Mouse (Mus musculus) skeletal muscle tissue, adult 2 months (tissue): ENCODE measurements around the gene Spryd7.
"Not testable (repeated sequence)": the region's sequence is repeated elsewhere in the genome, so short reads cannot be mapped to it uniquely, and the experiment has no call there.

Experiments used
- DNase-seq: peaks from one replicate; pipeline ENCODE4 v3.0.0-alpha.2; 2012; ENCODE audit warnings: low read depth, low spot score

Gene Spryd7

DNA sequence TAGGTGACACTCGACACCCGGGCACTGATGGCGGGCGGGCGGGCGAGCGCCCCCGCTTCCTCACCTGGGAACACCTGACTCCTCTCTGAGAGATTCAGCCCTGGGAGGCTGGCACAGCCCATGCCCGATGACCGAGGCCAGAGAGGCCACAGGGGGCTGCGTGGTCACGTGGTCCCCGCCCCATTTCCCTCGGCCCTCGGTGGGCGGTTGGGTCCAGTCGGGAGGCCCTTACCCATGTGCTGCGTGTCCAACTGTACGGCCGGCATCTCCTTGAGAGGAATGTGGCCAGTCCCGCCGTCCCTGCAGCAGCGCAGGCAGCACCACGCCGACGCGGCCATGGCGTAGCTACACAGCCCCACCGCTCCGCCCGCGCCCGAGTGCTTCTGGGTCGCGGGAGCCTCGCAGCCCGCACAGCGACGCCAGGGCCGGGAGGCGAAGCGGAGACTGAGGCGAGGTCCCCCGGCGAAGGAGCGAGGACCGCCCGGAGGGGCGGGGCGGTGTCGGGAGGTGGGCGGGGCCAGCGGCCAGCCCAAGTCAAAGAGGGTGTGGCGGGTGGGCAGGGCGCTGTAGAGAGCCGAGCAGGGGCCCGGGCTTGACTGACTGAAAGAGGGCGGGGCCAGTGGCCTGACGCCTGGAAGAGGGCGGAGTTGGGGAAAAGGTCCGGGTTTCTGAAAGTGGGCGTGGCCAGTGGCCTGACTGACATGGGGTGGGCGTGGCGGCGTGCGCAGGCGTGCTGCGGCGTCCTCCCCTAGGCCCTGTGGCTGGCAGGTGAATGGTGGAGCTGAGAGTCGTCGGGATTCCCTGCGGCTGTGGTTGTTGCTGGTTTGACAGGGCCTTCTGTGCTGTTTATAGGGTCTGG is at the start of gene Spryd7:
Gene Spryd7 (minus strand): TSS at position 598 of the 859 bp plus-strand sequence.
- peak; percentile 99 for DNase-seq

DNA sequence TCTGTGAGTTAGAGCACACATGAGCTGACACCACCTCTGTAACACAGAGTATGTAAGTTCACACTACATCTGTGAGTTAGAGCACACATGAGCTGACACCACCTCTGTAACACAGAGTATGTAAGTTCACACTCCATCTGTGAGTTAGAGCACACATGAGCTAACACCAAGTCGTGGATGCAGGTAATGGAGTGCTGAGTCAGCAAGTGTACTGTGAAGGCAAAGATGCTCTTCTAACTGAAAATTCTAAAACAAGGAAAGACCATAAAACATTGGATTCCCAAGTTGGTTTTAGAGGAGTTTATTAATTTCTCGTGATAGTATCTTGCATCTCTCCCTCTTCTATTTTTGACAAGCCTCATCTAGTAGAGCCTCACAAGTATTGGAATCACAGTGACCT is 49.4 kb upstream of the Spryd7 start:
- DNase-seq: not testable (repeated sequence)

DNA sequence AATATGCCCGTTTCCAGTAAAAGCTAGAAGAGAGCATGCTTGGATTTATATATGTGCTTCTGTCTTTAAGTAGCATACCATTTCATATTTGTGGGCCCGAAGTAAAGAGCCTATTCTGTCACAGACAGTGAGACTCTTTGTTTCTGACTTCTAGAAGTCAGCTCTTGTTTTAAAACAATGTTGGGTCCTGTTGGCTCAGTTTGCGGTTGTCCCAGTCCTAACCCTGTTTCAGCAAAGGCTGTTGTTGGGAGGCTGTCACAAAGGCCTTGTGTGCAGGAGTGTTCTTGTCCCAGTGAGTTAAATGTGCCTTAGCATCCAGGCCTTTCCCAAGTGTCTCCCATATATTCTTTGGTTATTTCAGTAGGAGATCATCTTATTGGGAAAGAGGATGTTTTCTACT is 47.4 kb upstream of the Spryd7 start:
- no peak for DNase-seq

DNA sequence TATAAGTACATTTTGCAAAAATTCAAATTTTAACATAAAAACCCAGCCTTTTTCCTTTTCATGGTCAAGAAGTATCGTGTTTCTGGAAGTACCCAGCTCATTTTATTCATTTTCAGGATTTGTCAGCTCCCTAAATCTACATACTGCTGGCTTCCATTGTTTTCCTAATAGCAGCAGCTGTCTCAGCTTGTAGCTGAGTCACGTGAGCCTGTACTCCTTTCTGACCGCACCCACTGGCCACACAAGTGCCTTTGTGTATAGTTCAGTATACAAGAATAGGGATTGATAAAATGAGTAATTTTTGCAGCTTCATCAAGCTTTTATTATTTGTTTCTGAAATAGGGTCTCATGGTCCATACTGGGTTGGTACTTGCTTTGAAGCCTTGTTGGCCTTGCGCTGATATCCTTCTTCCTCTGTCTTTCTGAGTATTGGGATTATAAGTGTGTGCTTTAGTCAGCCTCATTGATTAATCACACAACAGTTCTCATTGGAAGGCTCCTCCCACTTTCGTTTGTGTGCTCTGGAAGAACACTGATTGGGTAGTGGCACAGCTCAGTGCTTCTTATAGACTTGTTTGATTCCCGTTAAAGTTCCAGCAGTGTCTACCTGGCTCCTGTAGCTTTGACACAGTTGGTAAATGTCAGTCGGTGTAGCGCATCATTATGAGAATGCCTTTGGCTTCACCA is 46.5 kb upstream of the Spryd7 start:
- DNase-seq: no peak

DNA sequence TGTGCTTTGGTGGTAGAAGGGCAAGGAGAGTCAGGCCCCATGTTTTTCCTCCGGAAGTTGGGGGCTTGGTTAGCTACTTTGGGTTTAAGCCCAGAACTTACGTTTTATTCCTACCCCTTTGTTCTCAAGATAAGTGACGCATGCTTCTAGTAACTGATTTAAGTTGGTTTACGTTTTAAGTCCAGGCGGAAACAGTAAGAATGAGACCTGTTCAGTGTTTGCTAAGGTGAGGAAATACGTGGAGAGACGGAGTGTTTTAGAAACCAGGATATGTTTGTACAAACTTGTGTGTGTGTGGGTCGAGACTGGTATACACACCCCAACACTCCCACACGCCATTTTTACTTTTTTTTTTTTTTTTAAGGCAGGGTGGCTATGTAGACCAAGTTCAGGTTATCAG is 44.7 kb upstream of the Spryd7 start:
- no peak for DNase-seq

DNA sequence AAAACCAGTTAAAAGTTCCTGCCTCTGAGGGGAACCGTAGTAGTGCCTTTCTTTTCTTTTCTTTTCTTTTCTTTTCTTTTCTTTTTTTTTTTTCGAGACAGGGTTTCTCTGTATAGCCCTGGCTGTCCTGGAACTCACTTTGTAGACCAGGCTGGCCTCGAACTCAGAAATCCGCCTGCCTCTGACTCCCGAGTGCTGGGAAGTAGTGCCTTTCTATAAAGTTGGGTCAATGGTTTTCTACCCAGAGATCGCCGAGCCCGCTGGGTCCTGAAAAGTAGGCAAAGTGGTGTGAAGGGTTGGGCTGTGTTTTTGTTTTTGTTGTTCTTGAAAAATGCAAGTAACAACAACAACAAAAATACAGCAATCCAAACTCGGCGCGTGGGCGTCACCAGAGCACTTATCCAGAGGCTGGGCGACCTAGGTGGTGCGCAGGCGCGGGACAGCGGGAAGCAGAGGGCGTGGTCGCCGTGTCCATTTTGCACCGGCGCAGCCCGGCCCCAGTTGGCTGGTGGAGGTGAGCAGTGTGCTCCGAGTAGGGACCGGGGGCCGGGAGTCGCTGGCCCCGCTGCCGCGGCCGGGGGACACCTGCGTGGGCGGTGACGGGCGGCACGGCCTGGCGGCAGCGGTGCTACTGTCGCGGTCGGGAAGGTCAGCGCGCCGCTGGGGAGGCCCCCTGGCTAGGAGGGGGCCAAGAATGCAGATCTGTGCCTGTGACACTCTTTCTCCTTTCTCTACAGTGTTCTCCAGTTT is 42.5 kb upstream of the Spryd7 start:
- peak; percentile 83 for DNase-seq

DNA sequence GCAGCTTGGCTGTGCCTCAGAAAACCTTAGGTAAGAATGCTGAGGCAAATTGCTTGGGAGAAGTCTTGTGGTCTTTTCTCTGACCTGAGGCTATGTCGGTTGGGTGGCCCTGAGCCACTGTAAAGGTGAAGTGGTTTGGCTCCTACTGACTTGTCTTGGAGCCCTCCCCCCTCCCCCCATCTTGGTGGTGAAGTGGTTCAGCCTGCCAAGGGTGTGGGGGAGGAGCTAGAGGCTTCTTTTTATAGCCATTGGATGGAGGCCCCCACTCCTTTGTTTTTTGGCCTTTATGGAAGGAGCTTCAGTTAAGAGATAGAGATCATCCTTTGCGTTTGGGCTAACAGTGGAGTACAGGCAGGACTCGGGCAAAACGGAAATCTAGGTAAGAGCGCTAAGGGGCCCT is 41.3 kb upstream of the Spryd7 start, which contains the start of gene Trim13:
Gene Trim13 (plus strand): TSS at position 280 of the 400 bp plus-strand sequence.
- no peak for DNase-seq

DNA sequence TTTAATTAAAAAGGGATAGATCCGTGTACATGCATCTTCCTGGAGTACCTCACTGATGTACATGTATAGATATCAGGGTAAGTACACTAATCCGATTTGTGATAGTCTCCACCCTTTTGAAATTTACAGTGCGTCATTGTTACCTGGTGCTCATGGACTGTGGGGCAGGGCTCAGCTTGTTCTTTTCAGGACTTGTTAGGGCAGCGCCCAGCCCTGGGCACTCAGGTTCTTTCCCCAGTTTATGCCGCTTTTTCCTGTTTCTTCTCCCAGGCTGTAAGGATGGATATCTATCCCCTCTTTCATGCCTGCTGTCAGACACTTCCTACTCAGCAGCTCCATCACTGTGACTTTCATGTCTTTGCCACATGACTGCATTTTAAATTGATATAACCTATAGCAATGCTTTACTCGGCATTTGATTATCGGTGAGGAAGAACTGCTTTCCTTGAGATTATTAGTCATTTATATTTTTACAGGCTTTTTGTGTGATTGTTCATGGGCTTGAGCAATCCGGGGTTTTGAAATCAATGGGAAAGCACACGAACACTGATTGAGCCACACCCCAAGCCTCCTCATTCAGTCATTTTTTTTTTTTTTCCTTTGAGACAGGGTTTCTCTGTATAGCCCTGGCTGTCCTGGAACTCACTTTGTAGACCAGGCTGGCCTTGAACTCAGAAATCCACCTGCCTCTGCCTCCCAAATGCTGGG is 40.2 kb upstream of the Spryd7 start:
- no peak for DNase-seq

DNA sequence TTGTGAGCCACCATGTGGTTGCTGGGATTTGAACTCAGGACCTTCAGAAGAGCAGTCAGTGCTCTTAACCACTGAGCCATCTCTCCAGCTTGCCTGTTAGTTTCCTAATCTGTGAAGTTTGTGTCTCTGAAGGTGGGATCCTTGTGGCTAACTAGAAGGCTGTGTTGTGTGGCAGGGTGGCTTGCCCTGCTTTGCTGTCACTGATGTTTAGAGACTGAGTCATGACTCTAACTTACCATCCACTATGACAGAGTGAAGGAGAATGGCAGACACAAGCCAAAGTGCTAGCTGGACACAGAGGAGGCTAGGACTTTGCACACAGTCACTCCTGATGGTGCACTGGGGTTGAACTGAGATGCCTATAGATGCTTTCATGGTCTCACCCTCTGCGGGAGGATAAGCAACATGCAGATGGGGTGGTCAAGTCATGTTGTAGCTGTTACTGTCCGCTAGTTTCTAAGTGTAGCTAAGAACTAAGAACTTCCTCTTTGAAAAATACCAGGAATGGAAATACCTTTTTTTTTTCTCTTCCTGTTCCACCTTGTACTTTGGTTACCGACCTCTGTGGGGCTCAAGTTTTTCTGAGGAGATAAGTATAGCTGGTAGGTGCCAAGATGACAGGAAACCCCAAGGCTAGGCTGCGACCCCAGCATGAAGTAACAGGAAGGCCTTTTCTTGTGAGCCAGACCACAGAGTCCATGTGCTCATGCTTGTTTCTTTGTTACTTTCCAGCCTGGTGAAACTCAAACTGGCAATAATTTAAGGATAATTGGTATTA is 32.8 kb upstream of the Spryd7 start:
- no peak for DNase-seq

DNA sequence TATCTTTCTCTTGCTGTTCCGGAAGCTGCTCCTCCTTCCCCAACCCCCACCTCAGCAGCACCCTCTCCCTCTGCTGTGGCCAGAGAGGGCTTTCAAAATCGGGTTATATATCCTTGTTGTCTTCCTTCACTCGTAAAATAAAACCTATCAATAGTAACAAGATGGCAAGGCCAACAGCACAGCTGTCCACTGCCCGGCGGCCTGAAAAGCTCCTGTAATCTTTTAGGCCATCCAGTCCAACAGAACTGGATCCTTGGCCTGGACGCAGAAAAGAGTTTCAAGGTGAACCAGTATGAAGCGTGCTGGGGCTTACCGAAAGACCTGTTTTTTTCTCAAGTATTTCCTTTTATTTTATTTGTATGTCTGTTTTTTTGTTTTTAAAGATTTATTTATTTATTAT is 19.3 kb upstream of the Spryd7 start:
- peak; percentile 78 for DNase-seq

DNA sequence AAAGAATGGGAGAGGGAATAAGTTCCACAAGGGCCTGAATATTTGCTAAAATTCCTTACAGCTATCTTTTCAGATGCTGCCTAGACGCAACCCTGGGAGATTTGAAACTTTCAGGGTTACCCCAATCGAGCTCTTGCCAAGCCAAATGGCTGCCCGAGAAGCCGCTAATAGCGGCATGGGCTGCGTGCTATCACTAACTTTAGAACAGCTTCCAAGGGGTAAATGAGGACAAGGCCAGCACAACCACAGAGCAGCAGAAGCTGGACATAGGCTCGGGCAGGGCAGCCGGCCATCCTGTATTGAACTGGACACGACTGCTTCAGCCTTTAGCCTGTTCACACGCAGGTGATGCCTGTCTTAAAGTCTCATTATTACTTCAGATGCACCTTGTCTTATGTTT is 18.4 kb upstream of the Spryd7 start:
- DNase-seq: peak; percentile 81

DNA sequence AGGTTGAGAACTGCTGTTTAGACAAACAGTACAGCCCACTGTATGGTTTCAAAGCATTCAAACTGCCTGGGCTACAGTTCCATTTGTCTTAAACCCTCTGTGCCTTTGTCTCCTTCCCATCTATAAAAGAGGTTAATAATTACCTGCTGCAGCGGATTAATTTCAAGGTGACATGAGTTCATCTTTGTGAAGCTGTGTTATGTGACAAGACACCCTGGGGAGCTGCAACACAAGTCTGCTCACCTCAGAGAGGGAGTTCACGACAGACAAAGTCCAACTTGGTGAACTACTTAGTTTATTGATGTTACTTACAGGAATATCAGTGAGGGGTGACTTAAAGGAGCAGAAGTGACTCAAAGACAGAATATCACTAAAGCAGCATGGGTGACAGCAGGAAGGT is 15.4 kb upstream of the Spryd7 start:
- DNase-seq: no peak

DNA sequence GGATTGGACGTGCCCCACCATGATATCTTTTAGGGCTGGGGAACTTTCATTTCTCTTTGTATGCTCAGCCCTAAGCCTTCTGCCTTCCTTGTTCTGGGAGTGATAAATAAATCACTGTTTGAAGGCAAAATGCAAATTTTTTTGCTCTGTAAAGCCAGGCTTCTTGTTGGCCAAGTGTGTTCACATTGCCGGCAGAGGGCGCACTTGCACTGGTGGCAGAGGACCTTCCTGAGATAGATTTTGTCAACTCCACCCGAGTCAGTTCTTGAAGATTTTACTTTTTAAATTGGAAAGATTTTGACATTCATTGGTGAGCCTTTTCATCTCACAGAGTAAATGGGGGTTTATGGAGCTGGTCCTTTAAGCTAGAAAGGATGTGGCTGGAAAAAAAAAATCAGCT is 14.7 kb upstream of the Spryd7 start:
- DNase-seq: peak; percentile 77

DNA sequence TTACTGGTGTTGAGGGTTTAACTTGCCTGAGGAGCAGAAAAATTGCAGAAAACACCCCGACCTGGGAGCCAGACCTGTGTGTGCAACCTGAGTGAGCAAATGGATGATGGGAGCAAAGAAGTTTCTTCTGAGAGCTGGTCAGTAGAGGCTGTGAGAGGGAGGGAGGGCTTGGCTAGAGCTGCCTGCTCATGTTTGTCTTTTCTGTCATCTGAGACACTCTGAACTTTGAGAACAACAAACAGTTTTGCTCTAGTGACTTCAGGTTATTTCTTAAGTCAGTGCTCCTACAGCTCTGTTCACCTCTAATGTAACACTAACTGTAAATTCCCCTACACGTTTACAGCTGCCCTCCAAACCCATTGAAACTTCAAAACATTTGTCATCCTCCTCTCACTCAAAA is 12.7 kb upstream of the Spryd7 start:
- DNase-seq: no peak

DNA sequence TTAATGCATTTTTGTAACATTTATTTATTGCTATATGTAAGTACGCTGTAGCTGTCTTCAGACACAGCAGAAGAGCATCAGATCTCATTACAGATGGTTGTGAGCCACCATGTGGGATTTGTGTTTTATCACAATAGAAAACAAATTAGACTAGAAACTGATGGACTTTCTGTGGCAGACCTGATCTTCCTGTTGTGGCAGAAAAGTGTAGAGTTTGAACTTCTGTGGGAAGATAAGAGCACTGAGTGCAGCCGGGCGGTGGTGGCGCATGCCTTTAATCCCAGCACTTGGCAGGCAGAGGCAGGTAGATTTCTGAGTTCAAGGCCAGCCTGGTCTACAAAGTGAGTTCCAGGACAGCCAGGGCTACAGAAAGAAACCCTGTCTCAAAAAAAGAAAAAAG is 9.5 kb upstream of the Spryd7 start:
- not testable (repeated sequence) for DNase-seq

DNA sequence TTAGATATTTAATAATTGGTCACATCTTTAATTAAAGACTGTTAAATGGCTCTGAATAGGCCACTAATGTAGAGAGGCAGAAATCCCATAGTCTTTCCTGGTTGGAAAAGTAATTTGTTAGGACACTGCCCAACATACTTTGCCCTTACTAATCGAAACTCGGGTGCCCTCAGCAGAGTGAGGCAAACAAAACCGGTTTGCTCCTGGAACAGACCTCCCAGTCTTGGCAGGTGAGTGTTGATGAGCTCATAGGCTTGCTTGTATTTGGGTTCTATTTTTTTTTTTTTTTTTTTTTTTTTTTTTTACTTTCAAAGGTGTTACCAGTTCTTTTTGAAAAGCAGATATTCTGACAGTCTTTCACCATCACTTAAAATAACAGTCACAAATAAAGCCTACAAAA is 3.2 kb upstream of the Spryd7 start:
- no peak for DNase-seq

DNA sequence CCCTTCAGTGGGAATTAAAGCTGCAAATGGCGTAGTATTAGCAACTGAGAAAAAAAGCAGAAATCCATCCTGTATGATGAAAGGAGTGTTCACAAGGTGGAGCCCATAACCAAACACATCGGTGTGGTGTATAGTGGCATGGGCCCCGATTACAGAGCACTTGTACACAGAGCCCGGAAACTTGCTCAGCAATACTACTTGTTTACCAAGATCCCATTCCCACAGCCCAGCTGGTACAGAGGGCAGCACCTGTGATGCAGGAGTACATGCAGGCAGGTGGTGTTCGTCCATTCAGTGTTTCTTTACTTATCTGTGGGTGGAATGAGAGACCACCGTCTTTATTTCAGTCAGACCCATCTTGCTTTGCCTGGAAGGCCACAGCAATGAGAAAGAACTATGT is 2.2 kb upstream of the Spryd7 start:
- no peak for DNase-seq

DNA sequence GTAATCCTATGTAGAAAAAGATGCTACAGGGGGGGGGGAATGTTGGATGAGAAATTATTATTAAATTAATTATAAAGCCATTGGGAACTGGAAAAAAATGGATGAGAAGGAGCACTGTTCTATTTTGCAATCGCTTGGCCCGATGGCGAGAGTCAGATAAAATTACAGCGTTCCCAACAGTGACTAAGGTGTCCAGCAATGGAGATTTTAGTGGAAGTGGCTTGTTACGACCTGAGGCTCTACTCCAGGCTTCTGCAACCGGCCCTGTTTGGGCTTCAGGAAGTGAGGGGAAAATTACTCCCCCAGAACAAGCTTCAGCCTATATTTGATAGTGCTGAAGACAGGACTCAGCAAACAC is 776 bp downstream of the Spryd7 start:
- DNase-seq: no peak

DNA sequence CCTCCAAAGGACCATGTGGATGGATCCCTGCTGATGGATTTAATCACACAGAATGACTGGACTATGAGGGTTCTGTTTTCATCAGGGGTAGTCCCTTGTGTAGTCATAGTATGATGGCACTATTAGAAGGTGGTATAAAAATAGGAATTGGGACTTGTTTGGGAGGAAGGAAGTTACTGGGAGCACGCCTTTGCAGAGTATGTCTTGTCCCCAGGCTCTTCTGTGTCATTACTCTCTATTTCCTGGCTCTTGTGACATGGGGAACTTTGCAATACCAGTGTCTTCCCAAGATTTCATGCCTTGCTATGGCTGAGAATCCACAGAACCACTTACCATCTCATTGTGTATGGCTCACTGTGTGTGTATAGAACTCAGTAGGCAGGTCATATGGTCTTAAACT is 8.1 kb downstream of the Spryd7 start:
- no peak for DNase-seq

DNA sequence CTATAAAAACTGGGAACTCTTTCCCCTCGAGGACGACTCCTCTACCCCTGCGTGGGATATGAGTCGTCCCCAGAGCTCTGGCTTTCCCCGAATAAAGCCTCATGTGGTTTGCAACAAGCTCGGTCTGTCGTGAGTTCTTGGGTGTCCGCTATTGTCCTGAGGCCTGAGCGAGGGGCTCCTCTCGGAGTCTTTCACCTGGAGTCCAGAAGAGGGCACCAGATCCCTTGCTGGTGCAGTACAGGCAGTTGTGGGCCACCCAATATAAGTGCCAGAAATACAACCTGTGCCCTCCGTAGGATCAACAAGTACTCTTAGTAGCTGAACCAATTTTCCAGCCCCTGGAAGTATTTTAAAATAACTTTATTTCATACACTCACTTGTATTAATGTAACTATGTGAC is 18.9 kb downstream of the Spryd7 start:
- DNase-seq: peak; percentile 42
